Mouse (Mus musculus): Measurements from ENCODE around the gene Rpp40.

The Rpp40 gene

GRCm38 (mm10) chr13:35848694-35849093 lies 57.5 kb downstream of the Rpp40 start:
- DNase-seq, result peak; percentile 29

GRCm38 (mm10) chr13:35845306-35845705 lies 60.9 kb downstream of the Rpp40 start:
- no peak for DNase-seq
